Mouse (Mus musculus): Measurements from ENCODE around the gene Cth. TPM values are rescaled to one million over a fixed set of nuclear protein-coding genes. Genes with fewer than 3 reads are reported as not detected.
"Not testable (repeated sequence)": the region's sequence is repeated elsewhere in the genome, so short reads cannot be mapped to it uniquely, and the experiment has no call there.

Gene Cth
- total and polyA plus RNA-seq, 3 experiments, result not detected

DNA sequence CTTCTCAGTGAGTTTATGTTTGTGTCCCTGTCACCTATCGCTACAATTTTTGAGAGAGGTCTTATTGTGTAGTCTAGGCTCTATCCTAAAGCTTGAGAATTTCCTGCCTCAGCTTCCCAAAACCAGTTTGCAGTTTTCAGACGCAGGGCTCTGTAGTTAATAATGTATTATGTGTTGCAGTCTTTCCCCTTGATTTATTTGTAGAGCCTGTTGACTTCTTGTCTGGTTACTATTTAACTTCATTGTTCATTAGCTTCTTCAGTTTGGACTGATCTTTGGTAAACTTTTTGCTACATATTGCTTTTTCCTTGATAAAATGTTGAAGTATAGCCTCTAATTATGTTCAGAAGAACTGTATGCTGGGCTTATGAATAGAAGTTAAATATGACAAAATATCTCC lies 27.8 kb upstream of the Cth start:
- ATAC-seq (ENCODE audit: extremely low read depth, insufficient number of reproducible peaks, low FRiP score, poor library complexity, severe bottlenecking), result no peak
- H3K36me3 ChIP-seq (replicated peaks), result peaks cover 17% of the 10 kb centered on the region
- peaks cover 17% of the 10 kb centered on the region for H3K4me1 ChIP-seq (ENCODE audit: insufficient read depth, low read depth, low read length)
- DNase-seq (ENCODE audit: low spot score), result no peak
- H3K4me3 ChIP-seq (ENCODE audit: low read depth, low read length), result no peak overlapping the region
- TF ChIP-seq CTCF (IDR thresholded peaks at IDR 0.05; ENCODE audit: low read depth, low read length), result no peak
- no peak for TF ChIP-seq TAL1 (conservative IDR thresholded peaks at IDR 0.05; ENCODE audit: low read depth, low read length)
- no peak for TF ChIP-seq GATA1 (IDR thresholded peaks at IDR 0.05; ENCODE audit: borderline replicate concordance, low read length)
- TF ChIP-seq GATA2 (IDR thresholded peaks at IDR 0.05; ENCODE audit: borderline replicate concordance, low read depth, low read length), result no peak
- TF ChIP-seq POLR2AphosphoS5 (IDR thresholded peaks at IDR 0.05; ENCODE audit: insufficient replicate concordance, low read depth, low read length), result no peak
- H3K9me3 ChIP-seq (replicated peaks), result no peaks in the 10 kb centered on the region
- no peaks in the 10 kb centered on the region for H3K27me3 ChIP-seq (ENCODE audit: insufficient read depth, low read length)

DNA sequence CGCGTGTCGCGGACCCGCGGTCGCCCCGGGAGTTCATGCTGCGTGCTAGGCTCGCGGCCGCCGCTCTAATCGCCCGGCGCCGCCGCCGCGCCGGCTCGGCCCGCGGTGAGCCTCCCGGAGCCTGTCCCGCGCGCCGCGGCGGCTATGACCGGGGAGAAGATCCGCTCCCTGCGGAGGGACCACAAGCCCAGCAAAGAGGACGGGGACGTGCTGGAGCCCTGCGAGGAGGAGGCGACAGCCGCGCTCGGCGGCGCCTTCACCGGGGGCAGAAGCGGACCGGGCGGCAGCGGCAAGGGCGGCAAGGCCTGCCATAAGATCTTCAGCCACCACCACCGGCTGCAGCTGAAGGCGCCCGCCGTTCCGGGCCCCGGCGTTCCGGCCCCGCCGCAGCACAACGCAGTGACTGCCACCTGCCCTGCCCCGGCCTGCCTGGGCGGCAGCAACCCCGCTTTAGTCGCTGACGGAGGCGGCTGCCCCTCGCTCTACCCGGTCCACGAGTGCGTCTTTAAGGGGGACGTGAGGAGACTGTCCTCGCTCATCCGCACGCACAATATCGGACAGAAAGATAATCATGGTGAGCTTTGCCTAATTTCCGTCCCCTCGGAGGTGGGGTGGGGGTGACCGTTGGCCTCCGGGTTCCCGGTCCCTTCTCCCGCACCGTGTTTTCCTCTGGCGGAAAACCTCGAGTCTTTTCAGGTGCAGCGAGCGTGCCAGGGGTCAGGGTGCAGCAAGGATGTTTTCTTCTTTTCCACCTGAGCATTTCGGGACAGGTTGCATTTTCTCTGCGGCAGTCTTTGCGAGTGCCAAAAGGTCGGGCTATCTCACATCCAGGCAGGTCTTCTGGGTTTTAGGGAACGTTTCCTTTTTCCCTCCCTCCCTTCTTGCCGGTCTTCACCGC lies 22.8 kb upstream of the Cth start:
- peak; percentile 12 for DNase-seq (ENCODE audit: low spot score)
- H3K4me3 ChIP-seq (ENCODE audit: low read depth, low read length), result peak overlapping the region; percentile 94
- no peak for ATAC-seq (ENCODE audit: extremely low read depth, insufficient number of reproducible peaks, low FRiP score, poor library complexity, severe bottlenecking)
- H3K36me3 ChIP-seq (replicated peaks), result peaks cover 11% of the 10 kb centered on the region
- peaks cover under 1% of the 10 kb centered on the region; the same call in 1 of the 2 replicates for H3K27me3 ChIP-seq (ENCODE audit: insufficient read depth, low read length)
- H3K4me1 ChIP-seq (ENCODE audit: insufficient read depth, low read depth, low read length), result peaks cover 18% of the 10 kb centered on the region
- H3K9me3 ChIP-seq (replicated peaks), result no peaks in the 10 kb centered on the region
- TF ChIP-seq POLR2AphosphoS5 (IDR thresholded peaks at IDR 0.05; ENCODE audit: insufficient replicate concordance, low read depth, low read length), result no peak
- TF ChIP-seq GATA2 (IDR thresholded peaks at IDR 0.05; ENCODE audit: borderline replicate concordance, low read depth, low read length), result no peak
- TF ChIP-seq CTCF (IDR thresholded peaks at IDR 0.05; ENCODE audit: low read depth, low read length), result no peak
- no peak for TF ChIP-seq TAL1 (conservative IDR thresholded peaks at IDR 0.05; ENCODE audit: low read depth, low read length)
- TF ChIP-seq GATA1 (IDR thresholded peaks at IDR 0.05; ENCODE audit: borderline replicate concordance, low read length), result no peak

DNA sequence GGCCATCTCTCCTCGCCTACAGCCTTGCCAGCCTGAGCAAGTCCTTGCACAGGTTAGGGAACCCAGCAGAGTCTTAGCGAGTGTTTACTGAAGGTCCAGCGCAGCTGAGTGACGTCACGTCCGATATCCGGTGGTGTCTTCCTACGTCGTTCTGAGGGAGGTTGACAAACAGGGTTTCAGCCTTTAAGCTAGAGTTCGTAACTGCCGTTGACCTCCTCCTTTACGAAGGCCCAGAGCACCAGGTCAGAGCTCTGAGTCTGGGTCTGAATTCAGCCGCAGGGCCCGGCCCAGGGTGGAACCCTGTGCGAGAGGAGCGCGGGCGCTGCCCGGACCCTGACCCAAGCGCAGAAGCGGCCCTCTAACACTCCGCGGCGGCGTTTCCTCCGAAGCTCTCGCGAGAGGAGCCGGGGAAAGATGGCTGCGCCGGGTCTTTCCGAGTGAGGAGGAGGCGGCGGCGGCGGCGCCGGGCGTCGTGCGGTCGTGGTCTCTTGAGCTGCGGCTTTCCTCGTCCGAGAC lies 22.0 kb upstream of the Cth start, which contains the start of gene Ankrd13c:
Ankrd13c (plus strand) TSS at position 397 of the 516 bp plus-strand sequence.
- Histone ChIP-seq H3K27me3 (ENCODE audit: insufficient read depth, low read length) (peaks cover 5% of the 10 kb centered on the region; the same call in 1 of the 2 replicates), H3K36me3 (replicated peaks) (peaks cover 9% of the 10 kb centered on the region), H3K9me3 (replicated peaks) (no peaks in the 10 kb centered on the region), H3K4me1 (ENCODE audit: insufficient read depth, low read depth, low read length) (peaks cover 17% of the 10 kb centered on the region), H3K4me3 (ENCODE audit: low read depth, low read length) (peak within 1 kb of the TSS; percentile 94)
- peak; percentile 81 for DNase-seq (ENCODE audit: low spot score)
- TF ChIP-seq GATA1 (IDR thresholded peaks at IDR 0.05; ENCODE audit: borderline replicate concordance, low read length) (no peak), GATA2 (IDR thresholded peaks at IDR 0.05; ENCODE audit: borderline replicate concordance, low read depth, low read length) (no peak), POLR2AphosphoS5 (IDR thresholded peaks at IDR 0.05; ENCODE audit: insufficient replicate concordance, low read depth, low read length) (no peak), CTCF (IDR thresholded peaks at IDR 0.05; ENCODE audit: low read depth, low read length) (no peak), TAL1 (conservative IDR thresholded peaks at IDR 0.05; ENCODE audit: low read depth, low read length) (no peak)
- ATAC-seq (ENCODE audit: extremely low read depth, insufficient number of reproducible peaks, low FRiP score, poor library complexity, severe bottlenecking), result peak; percentile 88

DNA sequence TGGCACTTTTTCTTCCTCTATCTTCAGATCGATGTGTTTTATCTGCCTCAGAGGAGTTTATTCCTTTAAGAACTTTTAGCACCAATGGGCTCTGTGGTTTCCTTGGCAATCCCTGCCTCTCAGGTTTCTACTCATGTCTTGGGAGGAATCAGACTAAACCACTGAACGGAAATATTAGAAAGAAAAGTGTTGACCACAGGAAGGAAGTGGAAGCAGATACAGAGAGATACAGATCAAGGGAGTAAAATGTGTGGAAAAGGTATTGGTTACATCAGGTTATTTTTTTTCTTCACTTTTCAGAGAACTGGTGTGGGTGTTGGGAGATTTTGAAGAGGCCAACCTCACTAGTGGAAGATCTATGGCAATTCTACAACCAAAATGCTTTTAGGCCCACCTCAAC lies 13.7 kb upstream of the Cth start:
- peaks cover 8% of the 10 kb centered on the region; the same call in 1 of the 2 replicates for H3K27me3 ChIP-seq (ENCODE audit: insufficient read depth, low read length)
- H3K4me1 ChIP-seq (ENCODE audit: insufficient read depth, low read depth, low read length), result no peaks in the 10 kb centered on the region
- no peaks in the 10 kb centered on the region for H3K36me3 ChIP-seq (replicated peaks)
- no peak overlapping the region for H3K4me3 ChIP-seq (ENCODE audit: low read depth, low read length)
- 0 out of 2 replicates have a peak, but pooled peaks have one; percentile 22 for ATAC-seq (ENCODE audit: extremely low read depth, insufficient number of reproducible peaks, low FRiP score, poor library complexity, severe bottlenecking)
- H3K9me3 ChIP-seq (replicated peaks), result no peaks in the 10 kb centered on the region
- no peak for TF ChIP-seq POLR2AphosphoS5 (IDR thresholded peaks at IDR 0.05; ENCODE audit: insufficient replicate concordance, low read depth, low read length)
- TF ChIP-seq GATA2 (IDR thresholded peaks at IDR 0.05; ENCODE audit: borderline replicate concordance, low read depth, low read length), result no peak
- TF ChIP-seq GATA1 (IDR thresholded peaks at IDR 0.05; ENCODE audit: borderline replicate concordance, low read length), result no peak
- TF ChIP-seq CTCF (IDR thresholded peaks at IDR 0.05; ENCODE audit: low read depth, low read length), result no peak
- TF ChIP-seq TAL1 (conservative IDR thresholded peaks at IDR 0.05; ENCODE audit: low read depth, low read length), result no peak
- no peak for DNase-seq (ENCODE audit: low spot score)

DNA sequence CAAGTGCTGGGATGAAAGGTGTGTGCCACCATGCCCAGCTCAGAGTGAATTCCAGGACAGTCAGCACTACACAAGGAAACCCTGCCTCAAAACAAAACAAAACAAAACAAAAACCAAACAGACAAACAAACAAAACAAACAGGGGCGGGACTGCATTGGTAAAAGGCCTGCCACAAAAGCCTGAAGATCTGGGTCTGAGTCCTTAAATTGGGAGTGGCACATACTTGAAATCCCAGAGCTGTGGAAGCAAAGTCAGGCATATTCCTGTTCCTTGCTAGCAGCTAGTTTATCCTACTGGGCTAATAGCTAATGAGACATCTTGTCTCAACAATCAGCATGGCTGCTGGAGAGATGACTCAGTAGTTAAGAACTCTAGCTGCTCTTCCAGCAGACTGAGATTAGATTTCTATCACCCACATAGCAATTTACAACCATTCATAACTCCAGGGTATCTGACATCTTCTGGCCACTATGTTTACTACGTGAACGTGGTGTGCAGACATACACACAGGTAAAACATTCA lies 9.5 kb upstream of the Cth start:
- TF ChIP-seq POLR2AphosphoS5 (IDR thresholded peaks at IDR 0.05; ENCODE audit: insufficient replicate concordance, low read depth, low read length), result no peak
- no peak for TF ChIP-seq GATA1 (IDR thresholded peaks at IDR 0.05; ENCODE audit: borderline replicate concordance, low read length)
- no peak for TF ChIP-seq TAL1 (conservative IDR thresholded peaks at IDR 0.05; ENCODE audit: low read depth, low read length)
- TF ChIP-seq CTCF (IDR thresholded peaks at IDR 0.05; ENCODE audit: low read depth, low read length), result no peak
- Histone ChIP-seq H3K9me3 (replicated peaks) (no peaks in the 10 kb centered on the region), H3K36me3 (replicated peaks) (no peaks in the 10 kb centered on the region), H3K4me1 (ENCODE audit: insufficient read depth, low read depth, low read length) (no peaks in the 10 kb centered on the region), H3K4me3 (ENCODE audit: low read depth, low read length) (no peak overlapping the region), H3K27me3 (ENCODE audit: insufficient read depth, low read length) (peaks cover 6% of the 10 kb centered on the region; the same call in 1 of the 2 replicates)
- no peak for DNase-seq (ENCODE audit: low spot score)
- no peak for ATAC-seq (ENCODE audit: extremely low read depth, insufficient number of reproducible peaks, low FRiP score, poor library complexity, severe bottlenecking)

DNA sequence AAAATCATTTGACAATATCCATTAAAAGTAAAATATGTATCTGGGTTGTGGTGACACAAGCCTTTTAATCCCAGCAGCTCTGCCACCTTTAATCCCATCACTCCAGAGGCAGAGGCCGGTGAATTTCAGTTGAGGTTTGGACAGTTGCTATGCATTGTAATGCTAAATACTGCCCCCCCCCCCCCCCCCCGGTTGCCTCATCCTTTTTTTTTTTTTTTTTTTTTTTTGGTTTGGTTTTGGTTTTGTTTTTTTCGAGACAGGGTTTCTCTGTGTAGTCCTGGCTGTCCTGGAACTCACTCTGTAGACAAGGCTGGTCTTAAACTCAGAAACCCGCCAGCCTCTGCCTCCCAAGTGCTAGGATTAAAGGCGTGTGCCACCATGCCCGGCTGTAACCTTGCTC lies 8.3 kb upstream of the Cth start:
- not testable (repeated sequence) for ATAC-seq (ENCODE audit: extremely low read depth, insufficient number of reproducible peaks, low FRiP score, poor library complexity, severe bottlenecking); DNase-seq (ENCODE audit: low spot score); H3K4me1 ChIP-seq (ENCODE audit: insufficient read depth, low read depth, low read length); H3K27me3 ChIP-seq (ENCODE audit: insufficient read depth, low read length); H3K4me3 ChIP-seq (ENCODE audit: low read depth, low read length); H3K36me3 ChIP-seq (replicated peaks); H3K9me3 ChIP-seq (replicated peaks)
